Mouse (Mus musculus) liver, embryonic 14.5 days (tissue): ENCODE data around the gene Jade2.

Experiments used
- CTCF ChIP-seq: IDR thresholded peaks from 2 replicates; pipeline ENCODE4 v1.5.1; 2016; ENCODE audit warnings: antibody characterized with exemption, low read depth, control low read depth
- EP300 ChIP-seq: IDR thresholded peaks from 2 replicates; pipeline ENCODE4 v1.6.1; 2016; ENCODE audit warnings: antibody characterized with exemption, low read depth

- TF ChIP-seq CTCF (no peak), EP300 (no peak)
Measured at GRCm38 (mm10) chr11:51884092-51884491, 26.6 kb upstream of the Jade2 start.
